Mouse (Mus musculus): ENCODE measurements around the gene Ccdc57.
A peak's percentile ranks its signal among the peaks of the same experiment; 100 is the strongest.
"Not testable (repeated sequence)": the region's sequence is repeated elsewhere in the genome, so short reads cannot be mapped to it uniquely, and the experiment has no call there.

Ccdc57 gene

GRCm38 (mm10) chr11:120821076-120821922, 111.4 kb downstream of the Ccdc57 start:
- DNase-seq (ENCODE audit: low spot score): no peak

DNA sequence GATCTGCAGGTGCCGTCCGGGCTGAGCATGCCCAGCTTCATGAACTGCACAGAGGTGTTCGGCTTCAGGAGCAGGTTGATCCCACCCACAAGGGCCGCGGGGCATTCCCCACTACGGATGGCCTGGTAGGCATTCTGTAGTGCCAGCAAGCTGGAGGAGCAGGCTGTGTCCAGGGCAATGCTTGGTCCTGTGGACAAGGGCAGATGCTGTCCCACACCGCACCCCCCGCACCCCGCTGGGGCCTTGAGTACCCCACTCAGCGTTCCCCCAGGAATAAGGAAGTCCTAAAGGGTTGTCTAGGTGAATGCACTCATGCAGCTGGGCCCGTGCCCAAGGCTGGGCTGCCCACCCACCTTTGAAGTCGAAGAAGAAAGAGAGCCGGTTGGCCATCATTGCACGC, 112.1 kb downstream of the Ccdc57 start:
- DNase-seq (ENCODE audit: low spot score): no peak

DNA sequence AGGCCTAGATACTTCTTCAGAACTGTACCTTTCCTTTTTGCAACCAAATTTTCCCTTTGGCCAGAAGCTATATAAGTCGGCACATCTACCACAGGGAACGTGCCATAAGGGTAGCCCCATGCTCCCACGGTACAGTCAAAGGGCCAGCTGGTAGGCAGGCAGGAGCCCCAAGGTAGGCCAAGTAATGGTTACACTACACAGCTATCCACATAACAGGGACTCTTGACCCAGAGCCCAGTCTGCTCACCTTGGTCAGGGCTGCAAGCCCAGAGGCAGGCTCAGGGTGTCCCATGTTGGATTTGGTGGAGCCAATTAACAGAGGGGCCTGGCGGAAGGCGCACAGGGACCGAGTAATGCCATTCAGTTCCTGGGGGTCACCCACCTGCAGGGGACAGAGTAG, 113.1 kb downstream of the Ccdc57 start:
- DNase-seq (ENCODE audit: low spot score): no peak

- no peak for DNase-seq (ENCODE audit: low spot score)
Measured at GRCm38 (mm10) chr11:120818251-120818650, 114.4 kb downstream of the Ccdc57 start.

GRCm38 (mm10) chr11:120817358-120817757, 115.3 kb downstream of the Ccdc57 start:
- DNase-seq (ENCODE audit: low spot score): no peak

GRCm38 (mm10) chr11:120812068-120812467, 120.6 kb downstream of the Ccdc57 start:
- DNase-seq (ENCODE audit: low spot score): no peak

DNA sequence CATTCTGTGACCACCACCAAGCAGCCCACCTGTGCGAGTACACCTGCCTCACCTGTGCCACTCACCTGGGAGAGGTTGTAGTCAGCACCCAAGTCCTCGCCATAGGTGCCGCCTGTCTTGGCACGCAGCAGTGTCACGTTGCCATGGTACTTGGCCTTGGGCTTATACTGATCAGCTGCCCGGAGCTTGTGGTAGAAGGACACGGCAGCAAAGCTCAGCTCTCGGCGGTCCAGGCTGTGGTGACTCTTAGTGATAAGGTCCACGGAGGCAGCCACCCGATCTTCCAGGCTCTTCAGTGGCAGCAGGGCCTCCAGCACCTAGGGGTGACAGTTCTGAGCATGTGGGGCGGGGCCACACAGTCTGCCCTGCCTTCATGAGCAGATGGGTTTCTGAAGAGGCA, 124.7 kb downstream of the Ccdc57 start:
- DNase-seq (ENCODE audit: low spot score): no peak

DNA sequence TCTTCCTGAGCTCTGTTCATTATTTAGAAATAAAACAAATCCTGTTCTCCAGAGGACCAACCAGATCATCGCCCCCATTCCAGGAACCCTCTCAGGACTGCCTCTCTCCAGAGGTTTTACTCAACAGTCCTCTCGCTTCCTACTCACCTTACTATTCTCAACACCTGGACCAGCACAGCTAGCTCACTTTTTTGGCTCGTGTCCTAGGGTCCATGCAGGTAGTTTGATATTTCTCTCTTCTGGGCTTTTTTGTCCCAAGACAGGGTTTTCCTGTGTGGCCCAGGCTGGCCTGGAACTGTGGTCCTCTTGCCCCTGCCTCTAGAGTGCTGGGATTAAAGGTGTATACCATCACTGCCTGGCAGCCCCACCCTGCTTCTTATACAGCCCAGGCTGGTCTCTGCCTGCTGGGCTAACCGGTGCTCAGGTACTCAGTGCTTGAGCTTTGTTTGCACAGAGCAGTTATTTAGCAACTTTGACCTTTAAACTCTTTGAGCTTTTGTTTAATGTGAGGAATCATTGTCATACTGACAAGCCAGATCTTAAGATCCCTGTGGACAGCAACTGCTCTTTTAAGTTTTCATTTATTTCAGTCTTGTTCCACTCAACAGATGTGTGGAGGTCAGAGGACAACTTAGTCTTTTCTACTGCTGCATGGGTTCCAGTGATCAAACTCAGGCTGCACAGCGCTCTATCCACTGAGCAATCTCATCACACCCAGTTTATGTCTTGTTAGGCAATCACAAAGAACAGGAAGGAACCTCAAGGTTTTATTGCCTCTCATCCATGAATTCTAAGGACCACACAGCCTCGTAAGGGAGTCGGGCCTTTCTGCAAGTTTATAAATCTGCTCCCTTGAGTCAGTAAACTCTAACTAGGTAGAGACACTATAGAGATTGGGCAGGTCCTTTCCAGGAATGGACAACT, 127.0 kb downstream of the Ccdc57 start:
- no peak for DNase-seq (ENCODE audit: low spot score)

DNA sequence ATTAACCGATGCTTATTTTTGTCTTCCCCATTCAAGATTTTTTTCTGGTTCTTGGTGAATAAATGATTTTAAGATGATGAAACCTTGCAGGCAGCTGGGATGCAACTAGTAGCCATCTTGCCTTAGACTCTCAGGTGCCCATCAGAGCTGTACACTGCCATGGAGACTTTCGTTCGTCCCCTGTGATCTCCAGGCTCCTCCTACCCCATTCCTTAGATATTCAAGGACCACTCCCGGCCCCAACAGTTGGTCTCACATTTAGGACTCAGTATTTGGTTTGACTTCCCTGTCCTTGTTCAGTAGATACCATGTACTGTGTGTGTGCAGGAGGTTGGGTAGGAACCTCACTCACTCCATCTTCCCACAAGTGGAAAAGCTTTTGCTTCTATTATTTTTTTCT, 127.9 kb downstream of the Ccdc57 start:
- DNase-seq (ENCODE audit: low spot score): no peak

GRCm38 (mm10) chr11:120804274-120804673, 128.4 kb downstream of the Ccdc57 start:
- no peak for DNase-seq (ENCODE audit: low spot score)

GRCm38 (mm10) chr11:120800061-120800904, 132.4 kb downstream of the Ccdc57 start:
- DNase-seq (ENCODE audit: low spot score): peak; percentile 86

DNA sequence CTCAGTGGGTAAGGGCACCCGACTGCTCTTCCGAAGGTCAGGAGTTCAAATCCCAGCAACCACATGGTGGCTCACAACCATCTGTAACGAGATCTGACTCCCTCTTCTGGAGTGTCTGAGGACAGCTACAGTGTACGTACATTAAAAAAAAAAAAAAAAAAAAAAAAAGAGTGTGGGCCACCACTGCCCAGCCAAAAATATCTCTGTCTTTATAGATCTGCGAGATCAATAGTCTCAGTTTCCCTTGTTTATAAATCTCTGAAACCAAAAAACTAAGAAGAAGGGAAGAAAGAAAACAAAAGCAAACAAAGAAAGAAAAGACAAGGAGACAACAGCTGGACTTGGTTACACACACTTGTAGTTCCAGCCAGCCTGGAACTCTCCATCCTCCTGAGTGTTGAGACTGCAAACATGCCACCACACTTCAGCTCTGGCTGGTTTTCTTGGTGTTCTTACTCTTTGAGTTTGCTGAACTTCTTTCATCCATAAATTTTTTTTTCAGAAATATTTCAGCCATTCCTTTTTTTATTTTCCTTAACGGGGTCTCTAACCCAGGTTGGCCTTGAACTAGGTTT, 133.3 kb downstream of the Ccdc57 start:
- DNase-seq (ENCODE audit: low spot score): no peak

GRCm38 (mm10) chr11:120798244-120798643, 134.4 kb downstream of the Ccdc57 start:
- no peak for DNase-seq (ENCODE audit: low spot score)

DNA sequence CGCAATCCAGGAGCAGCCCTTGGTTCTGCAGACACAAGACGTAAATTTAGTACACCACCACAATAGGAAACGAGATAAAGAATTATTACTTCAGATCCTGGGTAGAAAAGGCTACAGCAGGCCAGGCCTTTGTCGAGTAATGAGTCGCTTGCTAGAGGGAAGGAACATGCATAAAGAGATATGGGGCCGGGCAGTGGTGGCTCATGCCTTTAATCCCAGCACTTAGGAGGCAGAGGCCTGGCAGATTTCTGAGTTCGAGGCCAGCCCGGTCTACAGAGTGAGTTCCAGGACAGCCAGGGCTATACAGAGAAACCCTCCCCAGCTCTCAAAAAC, 136.1 kb downstream of the Ccdc57 start:
- no peak for DNase-seq (ENCODE audit: low spot score)

GRCm38 (mm10) chr11:120795756-120796613, 136.7 kb downstream of the Ccdc57 start, which contains the start of gene Dus1l:
Gene Dus1l, minus strand, starts transcription at chr11:120796403.
- DNase-seq (ENCODE audit: low spot score): peak; percentile 99

GRCm38 (mm10) chr11:120792652-120793051, 140.0 kb downstream of the Ccdc57 start:
- no peak for DNase-seq (ENCODE audit: low spot score)

DNA sequence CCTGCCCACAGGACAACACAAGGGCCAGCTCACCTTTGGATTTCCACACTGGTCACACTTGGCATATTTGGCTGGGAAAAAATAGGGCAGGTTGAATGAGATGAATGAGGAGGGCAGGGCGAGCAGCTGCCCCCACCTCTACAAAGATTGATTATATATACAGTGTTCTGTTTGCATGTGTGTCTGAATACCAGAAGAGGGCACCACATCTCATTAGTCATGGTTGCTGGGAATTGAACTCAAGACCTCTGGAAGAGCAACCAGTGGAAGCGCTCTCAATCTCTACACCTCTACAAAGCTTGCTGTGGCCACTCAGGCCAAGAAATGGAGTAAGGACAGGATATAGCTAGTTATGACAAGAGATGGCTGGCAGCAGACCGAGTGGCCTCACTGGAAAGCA, 142.9 kb downstream of the Ccdc57 start:
- DNase-seq (ENCODE audit: low spot score): no peak

GRCm38 (mm10) chr11:120789355-120789754, 143.3 kb downstream of the Ccdc57 start:
- no peak for DNase-seq (ENCODE audit: low spot score)

DNA sequence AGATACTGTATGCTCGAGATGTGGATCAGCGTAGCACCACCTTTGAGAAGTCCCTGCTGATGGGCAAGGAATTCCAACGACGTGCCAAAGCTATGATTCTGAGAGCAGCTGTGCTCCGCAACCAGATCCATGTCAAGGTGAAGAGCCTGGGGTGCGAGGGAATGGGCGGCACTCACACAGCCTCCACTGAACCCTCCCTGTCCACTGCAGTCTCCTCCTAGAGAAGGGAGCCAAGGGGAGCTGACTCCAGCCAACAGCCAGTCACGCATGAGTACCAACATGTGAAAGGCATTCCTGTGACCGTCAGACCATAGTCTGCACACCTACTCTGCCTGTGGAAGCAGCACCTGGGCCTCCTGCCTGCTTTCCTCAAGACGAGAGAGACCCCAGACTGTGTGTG, 144.2 kb downstream of the Ccdc57 start:
- DNase-seq (ENCODE audit: low spot score): not testable (repeated sequence)

DNA sequence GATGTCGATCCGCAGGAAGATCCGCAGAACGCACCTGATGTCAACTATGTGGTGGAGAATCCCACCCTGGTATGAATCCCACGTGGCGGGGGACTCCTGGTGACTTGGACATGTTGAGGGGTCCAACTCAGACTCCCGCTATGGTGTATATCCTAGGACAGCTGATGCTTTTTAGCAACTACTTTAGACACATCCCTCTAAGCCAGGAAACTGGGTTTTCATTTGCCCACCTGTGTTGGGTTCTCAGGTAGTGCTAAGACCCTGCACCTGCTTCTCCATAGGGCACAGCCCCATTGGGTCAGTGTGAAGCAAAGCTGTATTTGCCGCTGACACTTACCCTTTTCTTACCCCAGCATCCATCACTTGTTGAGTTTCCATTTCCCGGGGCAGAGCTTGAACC, 147.5 kb downstream of the Ccdc57 start:
- no peak for DNase-seq (ENCODE audit: low spot score)

Measured in ovary, postnatal 10 days (tissue).